Mouse (Mus musculus): ENCODE data around the gene Nsmce4a.

DNA sequence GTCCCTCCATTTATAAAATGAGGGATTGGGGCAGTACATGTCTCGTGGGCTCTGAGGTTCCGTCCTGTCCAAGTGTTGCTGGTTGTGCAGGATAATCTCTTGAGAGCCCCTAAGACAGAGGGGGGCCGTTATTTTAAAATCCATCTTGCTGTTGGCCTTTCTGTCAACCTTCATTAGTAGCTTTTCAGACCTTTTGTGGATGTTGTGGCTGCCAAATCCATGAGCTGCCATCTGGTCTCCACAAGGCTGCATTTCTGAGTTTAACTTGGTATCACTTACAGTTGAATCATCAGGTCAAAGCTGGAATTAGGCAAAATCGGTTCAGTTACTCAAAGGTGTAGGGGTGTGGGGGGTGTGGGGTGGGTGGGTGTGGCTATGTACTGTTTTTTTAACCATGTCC, 19.6 kb downstream of the Nsmce4a start:
- no peak for TF ChIP-seq EP300 (IDR thresholded peaks at IDR 0.05)
- no peak for TF ChIP-seq CTCF (IDR thresholded peaks at IDR 0.05)
